Mouse (Mus musculus): ENCODE data around the gene Emc3.

The Emc3 gene

DNA sequence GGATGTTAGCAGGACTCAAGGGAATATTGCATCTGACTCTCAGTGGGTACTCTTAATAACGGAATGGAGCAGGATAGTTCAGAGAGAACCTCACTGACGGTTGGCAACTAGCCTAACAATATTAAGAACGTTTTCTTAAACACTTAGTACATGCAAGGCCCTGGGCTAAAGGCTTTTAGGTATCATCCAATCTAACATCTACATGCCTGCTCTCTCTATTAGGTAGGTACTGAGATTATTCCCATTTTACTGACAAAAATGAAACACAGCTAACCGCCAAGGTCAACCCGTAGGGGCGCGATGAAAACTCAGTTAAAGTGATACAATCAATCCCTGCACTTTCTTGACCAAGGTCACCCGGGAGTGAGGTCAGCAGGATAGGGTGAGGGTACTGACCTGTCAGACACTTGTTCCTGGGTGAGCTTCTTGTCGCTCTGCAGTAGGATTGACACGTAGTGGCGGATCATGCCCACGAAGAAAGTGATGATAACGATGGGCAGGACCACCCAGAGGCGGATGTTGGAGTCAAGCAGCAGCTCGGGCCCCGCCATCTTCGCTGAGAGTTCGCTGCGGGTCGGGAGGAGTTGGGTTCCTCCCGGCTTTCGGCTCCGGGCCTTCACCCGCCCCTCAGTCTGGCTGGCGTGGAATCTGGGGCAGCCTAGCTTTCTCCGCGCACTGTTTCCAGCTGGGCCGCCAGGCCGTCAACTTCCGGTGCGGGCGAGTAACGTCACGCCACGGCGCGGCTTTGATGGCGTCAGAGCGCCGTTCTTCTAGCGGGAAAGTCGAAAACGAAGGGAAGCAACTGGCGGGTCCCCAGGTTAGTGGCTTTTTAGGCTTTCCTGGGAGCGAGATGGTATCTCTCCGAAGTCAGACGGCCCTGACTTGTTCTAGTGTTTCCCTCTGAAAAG lies at the start of gene Emc3, which contains the start of gene Fancd2:
Gene Emc3, minus strand, starts transcription at position 721 of the 908 bp plus-strand sequence.
Gene Fancd2, plus strand, starts transcription at position 751 of the 908 bp plus-strand sequence.
- peak; percentile 86 for DNase-seq

DNA sequence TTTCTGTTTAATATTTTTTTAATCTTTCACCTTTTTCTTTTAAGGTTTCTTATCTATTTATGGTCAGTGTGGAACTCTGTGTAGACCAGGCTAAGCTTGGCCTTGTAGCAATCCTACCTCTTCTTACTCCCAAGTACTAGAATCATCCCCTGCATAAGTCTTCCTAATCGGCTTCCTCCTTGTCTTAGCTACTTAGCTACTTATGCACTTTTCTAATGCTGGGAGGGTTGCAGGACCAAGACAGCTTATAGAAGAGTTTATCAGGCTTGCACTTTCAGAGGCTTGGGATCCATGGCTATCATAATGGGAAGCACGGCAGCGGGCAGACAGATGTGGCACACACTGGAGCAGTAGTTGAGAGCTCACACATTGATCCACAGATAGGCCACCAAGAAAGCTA lies 47.9 kb upstream of the Emc3 start:
- DNase-seq, result no peak

DNA sequence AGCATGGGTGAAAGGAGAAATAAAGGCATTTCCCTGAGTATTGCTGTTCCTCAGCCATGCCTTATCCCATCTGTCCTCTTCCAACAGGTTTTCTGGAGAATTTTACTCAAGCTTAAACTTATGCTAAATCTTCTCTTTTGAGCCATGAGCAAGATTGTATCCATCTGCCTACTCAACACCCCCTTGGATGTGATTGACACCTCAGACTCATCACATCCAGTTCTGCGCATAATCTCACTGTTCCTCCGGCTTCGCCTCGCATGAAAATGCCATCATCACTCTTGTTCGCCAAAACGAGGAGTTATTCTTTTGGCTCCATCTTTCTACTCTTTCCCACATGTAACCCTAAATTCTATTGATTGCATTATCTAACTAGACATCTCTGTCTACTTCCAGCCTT lies 44.6 kb upstream of the Emc3 start:
- no peak for DNase-seq

DNA sequence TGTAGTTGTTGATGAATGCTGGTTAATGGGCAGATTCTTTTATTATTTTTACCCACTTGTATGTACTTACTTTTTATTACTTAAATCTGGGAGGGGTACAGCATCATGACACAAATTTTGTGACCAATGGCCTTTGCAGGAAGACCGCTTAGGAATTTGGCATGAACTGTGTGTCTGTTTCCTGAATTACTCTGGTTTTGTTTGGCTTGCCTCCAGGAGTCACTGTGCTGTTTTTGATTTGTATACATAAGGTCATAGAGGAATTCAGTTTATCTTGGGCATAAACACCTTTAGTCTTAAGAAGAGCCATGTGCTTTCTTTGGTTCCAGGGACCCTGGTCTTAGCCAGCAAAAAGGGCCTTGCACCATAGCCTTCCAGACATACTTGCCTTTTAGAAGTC lies 33.1 kb upstream of the Emc3 start:
- no peak for DNase-seq

DNA sequence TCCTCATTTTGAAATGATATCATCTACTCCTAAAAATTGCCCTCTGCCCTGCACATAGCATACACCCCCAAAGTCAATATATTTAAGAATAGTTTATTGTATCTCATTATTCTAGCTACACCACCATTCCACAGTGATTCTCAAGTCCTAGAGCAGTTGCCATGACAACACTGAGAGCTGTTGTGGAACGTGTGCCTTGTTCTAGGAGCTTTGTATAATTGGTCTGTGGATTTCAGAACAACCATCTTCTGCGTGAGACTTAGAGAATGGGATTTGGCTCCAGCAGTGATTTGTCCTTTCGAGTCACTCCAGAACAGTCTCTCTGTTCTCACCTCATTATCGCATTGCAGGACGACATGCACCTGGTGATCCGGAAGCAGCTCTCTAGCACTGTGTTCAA lies 28.3 kb upstream of the Emc3 start:
- DNase-seq, result no peak

DNA sequence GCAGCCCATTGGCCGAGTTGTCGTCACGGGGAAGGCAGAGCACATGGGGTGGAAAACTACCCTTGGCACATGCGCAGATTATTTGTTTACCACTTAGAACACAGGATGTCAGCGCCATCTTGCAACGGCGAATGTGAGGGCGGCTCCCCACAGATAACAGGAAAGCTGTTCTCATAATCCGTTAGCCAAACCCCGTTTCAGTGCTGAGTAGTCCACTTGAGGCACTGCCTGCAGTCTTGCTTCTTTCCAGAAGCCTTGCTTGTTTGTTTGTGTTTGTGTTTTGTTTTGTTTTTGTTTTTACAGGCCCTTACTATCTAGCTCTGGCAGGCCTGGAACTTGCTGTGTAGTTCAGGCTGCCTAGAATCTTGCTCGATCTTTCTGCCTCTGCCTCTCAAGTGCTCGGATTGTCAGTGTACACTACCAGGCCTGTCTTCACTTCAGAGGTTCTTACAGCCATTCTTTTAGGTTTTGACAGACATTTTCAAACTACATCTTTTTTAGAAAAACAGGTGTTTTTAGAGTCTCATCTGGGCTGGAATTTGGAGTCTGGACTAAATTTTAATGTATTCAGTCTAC lies 12.5 kb upstream of the Emc3 start:
- DNase-seq, result no peak

DNA sequence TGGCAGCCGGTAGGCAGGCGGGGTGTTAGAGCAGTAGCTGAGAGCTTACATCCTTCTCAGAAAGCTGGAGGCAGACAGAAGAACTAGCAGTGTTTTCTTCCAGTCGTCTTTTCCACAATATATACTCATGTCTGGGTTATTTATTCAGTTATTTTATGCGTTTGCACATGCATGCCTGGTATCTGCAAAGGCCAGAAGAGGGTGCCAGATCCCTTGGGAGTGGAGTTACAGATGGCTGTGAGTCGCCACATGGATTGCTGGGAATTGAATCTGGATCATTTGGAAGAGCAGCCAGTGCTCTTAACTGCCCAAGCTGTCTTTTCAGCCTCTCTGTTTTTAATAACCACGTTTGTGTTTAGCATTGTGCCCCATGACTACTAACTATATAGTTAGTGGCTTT lies 10.2 kb upstream of the Emc3 start:
- no peak for DNase-seq

DNA sequence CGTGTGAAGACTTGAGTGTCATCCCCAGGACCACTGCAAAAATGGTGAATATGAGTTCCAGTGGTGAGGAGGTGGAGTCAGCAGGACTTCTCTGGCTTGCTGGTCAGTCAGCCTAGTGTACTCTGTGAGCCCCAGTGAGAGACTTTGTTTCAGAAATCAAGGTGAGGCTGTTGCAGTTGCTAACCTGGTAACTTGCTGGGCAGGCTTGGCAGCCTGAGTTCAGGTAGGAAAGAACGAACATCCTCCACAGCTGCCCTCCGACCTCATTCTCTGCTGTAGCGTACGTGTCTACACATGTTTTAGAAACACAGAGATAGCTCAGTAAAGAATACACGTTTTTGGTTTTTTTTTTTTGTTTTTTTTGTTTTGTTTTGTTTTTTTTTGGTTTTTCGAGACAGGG lies 3.4 kb upstream of the Emc3 start:
- DNase-seq, result no peak

DNA sequence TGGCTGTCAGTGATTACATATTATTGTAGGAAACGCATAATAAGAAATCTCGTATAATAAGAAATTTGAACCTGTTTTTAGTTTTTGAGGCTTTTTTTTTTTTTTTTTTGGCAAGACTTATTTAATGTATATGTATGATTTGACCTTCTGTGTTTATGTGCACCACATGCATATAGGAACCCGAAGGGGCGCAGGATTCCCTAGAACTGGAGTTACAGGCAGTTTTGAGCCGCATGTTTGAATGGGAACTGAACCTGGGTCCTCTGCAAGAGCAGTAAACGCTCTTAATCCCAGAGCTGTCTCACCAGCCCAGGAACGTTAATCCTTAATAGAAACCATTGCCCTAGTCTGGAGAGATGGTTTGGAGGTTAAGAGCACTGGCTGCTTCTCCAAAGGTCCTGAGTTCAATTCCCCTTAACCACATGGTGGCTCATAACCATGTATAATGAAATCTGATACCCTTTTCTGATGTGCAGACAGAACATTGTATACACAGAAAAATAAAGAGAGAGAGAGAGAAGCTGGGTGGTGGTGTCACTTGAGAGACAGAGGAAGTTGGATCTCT lies 470 bp upstream of the Emc3 start:
- DNase-seq, result no peak

DNA sequence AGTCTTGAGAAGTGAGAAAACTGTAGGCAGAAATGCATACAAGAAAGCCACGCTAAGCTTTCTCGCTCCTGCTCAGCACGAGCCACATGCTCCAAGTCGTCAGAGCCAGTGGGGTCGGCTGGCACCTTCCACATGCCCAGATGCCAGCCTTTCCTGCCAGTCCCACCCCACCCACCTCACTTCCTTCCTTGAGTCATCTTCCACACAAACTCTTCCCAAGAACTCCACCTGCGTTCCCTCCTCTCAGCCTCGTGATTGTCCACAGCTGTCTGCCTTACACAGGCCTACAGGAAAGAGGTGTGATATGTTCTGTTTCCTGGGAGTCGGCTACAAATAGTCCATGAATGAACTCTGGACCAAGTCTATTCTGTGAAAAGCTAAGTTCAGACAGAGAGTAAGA lies 8.0 kb downstream of the Emc3 start:
- DNase-seq, result no peak

DNA sequence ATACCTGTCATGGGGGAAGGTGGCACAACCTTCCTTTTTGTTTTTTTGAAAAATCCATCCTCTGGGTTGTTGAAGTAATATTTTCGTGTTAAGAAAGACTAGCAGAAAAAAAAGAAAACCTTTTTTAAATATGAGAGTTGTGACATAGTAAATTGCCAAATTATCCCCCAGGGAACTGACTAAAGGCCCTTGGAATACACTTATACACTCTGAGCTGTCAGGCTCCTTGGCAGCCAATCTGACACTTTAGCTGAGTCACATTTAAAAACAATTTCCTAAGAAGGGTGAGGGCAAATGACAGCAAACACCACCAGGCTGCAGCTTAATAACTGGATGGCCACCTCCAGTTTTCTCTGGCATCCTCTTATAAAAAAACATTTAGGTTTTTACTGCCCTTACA lies 9.1 kb downstream of the Emc3 start:
- DNase-seq, result no peak

DNA sequence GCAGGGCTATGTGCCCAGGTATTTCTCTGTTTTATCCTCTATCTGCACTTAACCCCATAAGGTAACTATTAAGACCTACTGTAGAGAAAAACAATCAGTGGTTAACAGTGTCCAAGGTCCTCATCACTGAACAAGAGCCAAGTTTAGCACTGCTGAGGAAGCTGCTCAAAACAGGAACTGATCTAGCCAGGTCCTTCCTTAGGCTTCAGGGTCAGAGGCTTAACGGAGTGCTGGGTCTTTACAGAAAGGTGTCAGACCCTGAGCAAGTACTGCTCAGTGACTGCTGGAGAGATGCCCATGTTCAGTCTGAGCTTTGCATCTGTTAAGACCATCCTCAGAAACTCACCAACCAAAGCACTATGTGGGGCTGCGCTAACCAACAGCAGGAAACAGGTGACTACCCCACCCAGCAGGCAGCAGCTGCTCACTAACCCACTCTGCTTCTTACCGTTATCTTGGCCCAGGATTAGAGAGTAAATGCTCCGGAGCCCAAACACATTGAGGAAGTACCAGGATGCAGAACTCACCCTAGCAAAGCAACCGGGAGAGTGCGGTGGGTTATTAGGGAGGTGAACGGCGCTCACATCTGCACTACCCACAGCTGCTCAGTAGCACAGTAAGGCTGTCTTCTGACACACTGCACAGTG lies 13.9 kb downstream of the Emc3 start:
- DNase-seq, result no peak

DNA sequence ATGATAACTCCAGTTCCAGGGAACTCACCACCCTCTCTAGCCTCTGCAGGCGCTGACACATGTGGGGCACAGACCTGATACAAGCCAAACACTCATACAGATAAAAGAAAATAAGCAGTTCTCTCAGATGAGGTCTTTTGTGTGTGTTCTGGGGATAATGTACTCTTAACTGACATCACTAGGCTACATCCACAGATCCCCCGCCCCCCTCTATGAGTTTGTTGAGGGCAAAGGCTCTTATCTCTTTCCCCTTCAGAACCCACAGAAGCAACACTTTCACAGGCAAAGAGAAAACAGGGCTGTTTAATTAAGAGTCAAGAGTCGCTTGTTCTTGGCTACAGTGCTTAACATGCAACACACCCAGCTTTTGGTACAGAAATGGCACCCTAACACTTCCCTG lies 16.9 kb downstream of the Emc3 start:
- no peak for DNase-seq

DNA sequence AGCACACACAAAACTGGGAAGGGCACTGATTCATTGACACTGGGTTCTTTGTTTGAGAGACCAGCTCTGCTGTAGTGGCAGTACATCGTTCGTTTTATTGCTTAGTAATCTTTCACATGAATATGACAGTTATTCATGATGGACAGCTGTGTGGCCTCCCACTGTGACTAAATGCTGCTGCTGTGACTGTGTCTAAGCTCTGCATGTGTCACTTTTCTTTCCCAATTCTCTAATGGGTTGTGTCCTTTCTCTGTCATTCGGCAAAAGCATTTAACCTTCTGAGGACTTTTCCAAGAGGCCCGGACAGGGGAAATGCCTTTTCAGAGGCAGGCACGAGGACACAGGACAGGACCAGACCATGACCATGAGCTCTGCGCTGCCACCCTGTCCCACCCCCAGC lies 17.5 kb downstream of the Emc3 start:
- no peak for DNase-seq

DNA sequence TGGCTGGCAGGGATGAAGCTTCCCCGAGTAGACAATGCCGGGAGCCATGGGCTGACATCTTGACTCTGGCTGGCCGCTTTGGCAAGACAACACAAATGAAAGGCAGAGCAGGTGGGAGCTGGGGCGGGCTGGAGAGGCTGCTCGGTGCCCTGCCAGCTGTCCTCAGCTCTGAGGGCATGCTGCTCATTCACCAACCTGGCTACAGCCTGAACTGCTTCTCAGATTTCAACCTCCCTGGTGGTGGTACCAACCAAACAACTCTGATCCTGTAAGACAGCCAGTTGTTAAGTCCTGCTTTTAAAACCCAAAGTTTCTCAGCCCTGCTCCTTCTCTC lies 22.5 kb downstream of the Emc3 start:
- peak; percentile 87 for DNase-seq

DNA sequence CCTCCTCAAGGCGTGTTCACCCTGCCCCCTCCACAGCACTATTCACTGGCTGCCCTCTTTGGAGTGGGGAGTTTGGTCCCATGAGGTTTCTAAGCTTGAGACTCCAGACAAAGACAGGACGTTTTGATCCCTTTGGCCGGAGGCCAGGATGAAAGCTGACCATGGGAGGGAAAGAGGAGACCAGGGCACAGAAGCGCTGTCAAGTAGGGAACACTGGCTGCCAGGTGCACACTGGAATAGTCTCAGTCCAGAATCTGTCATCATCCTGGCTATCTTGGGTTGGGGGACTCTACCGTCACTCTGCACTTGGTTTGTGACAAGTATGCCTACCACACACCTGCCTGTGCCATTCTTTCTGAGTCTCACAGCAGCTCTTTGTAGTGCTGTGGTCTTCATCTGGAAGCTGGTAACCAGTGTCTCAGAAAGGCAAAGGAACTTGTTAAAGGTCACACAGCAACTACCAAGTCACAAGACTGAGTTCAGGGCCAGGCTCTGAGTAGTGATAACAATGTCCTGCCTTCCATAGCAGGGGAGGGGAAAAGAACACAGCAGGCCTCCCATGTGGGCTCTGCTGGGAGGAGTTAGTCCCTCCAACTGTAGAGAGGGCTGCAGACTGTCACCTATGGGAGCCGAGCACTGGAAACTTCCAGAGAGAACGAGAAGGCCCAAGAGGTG lies 23.0 kb downstream of the Emc3 start:
- peak; percentile 54 for DNase-seq

DNA sequence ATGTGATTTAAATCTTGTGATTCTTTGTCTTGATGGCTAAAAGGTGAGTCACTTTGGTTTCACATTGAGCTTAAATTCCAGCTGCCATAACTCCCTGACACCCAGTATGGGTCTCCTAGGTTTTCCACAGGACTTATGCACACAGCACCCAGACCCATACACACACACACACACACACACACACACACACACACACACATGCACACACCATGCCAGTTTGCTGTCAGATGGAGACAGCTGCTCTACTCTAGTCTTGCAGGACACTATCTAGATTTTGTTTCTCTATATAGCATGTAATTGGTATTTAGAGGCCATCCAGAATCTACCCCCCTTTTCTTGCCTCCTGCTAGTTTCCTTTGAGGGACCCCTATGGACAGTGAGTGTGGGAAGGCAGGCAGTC lies 24.3 kb downstream of the Emc3 start:
- DNase-seq, result no peak

DNA sequence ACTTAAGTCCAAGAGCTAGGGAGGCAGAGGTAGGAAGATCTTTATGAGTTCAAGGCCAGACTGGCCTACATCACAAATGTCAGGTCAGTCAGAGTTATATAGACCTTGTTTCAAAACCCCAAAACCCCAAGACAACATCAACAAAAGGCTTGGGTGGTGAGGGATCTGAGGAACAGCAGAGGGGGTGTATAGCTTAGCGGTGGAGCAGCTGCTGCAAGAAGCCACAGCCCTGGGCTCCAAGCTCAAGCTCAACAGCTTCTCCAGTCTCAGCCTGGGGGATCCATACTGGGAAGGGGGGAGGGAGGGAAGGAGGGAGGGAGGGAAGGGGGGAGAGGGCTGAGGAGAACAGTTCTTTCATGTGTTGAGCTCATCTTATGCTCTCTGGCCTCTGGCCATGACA lies 25.8 kb downstream of the Emc3 start:
- DNase-seq, result no peak

DNA sequence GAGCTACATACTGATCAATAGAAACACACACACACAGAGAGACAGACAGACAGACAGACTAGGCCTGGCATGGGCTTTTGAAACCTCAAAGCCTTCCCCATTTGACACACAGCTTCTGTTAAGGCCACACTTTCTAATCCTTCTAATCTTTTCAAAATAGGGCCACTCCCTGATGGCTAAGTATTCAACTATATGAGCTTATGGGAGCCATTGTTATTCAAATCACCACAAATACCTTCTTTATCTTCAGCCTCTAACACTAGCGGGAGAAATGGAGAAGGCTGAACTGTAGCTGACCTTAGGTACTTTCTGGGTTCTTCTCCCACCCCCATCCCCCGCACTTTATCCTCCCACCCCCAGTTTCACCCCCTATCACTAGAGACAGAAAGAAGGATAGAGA lies 28.7 kb downstream of the Emc3 start:
- DNase-seq, result no peak

DNA sequence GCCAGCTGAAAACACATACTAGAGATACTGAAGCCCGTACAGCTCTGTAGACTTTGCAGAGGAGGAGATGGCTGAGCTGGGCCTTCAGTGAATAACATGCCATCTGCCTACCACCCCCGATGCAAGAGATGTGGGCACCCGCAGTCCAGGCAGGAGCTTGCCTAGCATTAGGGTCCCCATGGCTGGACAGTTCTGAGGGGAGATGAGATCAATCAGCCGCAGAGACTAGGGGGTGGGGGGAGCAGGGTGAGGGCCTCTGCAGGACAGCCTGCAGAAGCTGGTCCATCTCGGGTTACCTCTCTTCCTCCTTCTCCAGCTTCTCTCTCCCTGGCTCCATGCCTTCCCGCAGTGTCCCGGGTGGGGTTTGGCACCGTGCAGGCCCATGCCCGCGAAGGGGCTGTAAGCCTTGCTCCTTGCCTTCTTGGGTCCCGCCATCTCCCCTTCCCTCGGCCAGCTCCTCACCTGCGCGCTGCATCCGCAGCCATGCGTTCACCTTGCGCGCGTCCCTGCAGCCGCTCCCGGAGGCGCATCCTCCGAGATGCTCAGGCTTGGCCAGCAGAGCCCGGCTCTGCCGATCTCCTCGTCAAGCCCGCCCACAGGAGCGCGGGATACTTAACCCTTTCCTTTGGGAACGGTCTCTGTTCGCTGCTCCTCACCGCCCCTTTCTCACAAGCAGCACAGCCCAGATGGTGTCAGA lies 29.9 kb downstream of the Emc3 start, which contains the start of gene Prrt3:
Gene Prrt3, minus strand, starts transcription at position 544 of the 697 bp plus-strand sequence.
- peak; percentile 85 for DNase-seq

DNA sequence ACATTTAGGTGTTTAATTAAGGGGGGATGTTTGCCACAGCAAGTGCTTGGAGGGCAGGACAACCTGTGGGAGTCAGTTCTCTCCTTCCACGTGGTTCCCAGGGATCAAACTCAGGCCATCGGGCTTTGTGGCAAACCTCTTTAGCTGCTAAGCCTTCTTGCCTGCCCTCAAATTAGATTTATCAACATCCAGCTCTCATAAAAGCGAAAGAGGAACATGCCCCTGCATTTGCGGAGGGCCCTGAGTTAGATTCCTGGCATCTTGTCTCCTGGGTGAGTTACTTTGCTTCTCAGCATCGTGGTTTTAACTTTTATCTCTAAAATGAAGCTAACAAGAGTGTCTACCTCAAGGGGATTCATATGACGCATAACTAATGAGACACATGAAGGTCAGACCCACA lies 32.1 kb downstream of the Emc3 start:
- no peak for DNase-seq

DNA sequence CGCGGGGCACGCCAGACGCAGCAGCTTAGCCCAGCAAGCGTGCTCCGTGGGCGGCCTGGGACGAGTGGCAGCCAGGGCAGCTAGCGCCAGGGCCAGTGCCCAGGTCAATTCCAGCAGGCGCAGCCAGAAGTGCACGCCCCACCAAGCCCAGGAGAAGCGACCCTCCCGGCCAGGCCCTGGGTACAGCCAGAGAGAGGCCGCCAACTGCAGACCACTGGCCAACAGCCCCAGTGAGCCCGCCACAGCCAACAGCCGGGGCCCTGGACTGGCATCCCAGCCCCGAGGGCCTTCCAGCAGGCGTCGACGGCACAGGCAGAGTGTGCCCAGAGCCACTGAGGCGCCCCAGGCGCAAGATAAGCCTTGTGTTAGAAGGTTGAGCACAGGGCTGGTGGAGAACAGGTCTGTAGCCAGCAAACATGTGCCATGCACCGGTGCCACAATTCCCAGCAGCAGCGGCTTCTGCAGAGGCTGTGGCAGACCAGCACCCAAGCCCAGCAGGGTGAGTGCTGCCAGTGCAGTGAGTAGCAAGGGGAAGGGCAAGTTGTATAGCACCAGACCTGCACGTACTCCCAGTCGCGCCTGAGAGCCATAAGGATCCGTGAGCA lies 36.3 kb downstream of the Emc3 start:
- no peak for DNase-seq
